Mouse (Mus musculus) monocyte, adult 5-6 weeks (primary cell): ENCODE results near the gene Cdc16. TPM values are rescaled to one million over a fixed set of nuclear protein-coding genes. Genes with fewer than 3 reads are reported as not detected.
"Not testable (repeated sequence)": the region's sequence is repeated elsewhere in the genome, so short reads cannot be mapped to it uniquely, and the experiment has no call there.

Experiments
- ATAC-seq: fragments of 153-309, 156-312 bp; replicated peaks from 2 replicates; pipeline ENCODE4 v1.8.0; 2017; ENCODE audit warnings: mild to moderate bottlenecking; ENCODE audit not compliant: low TSS enrichment, insufficient number of reproducible peaks, severe bottlenecking, poor library complexity, low FRiP score
- total RNA-seq: library from RNA; stranded (forward); fragments of 200-1000, 200-491, 200-594 nt; gene quantifications from 3 replicates; pipeline ENCODE4 v1.2.3, GENCODE M21; 2017

The Cdc16 gene
- 26.3 to 45.9 TPM (median 30.8 TPM) in 3 replicates for total RNA-seq

DNA sequence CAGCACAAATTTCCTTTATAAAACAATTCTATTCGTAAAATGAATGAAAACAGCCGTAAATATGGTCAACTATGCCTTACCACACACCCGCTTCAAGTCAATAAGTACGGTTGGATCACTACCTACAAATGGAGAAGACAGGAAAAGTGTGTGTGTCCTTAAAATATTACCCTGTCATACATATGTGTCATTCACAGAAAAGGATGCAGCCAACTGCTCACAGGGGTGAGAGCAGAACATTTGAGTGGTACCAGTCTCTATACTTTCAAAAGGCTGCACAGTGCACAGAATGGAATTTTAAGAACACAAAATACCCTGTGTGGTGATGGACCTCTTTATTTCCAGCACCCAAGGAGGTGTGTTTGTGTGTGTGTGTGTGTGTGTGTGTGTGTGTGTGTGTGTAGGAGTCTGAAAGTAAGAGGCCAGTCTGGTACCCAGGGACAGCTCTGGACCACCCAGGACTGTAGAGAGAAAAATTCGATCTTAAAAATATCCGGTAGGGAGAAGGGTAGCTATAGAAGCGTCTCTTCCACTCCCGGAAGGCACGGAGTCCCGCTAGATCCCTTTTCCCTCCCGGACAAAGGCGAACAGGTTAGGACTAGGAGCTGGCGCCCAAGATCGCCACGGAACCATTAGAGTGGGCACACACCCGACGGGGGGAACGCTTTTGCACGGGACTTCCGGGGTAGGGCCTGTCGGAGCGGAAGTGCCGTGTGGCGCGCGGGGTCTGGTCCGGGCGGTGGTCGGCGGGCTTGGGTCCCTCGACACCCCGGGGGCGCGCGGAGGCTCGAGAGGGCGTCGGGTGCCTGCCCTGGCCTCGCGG lies at the start of gene Cdc16:
Cdc16 (plus strand) TSS at position 695 of the 823 bp plus-strand sequence.
- ATAC-seq = peak; percentile 89

DNA sequence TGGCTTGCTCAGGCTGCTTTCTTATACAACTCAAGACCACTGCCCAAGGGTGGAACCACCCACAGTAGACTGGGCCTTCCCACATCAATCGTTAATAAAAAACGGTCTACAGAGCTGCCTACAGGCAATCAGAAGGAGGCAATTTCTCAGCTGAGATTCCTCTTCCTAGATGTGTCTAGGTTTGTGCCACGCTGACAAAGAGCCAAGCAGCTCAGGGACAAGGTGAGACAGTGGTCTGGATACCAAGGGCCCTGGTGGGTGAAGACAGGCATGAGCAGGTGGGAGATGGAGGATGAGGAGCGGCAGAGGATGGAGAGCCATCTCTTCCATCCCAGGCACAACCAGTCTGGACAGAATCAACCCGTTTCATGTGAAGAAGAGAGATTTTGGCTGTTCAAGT lies 49.0 kb upstream of the Cdc16 start:
- no peak for ATAC-seq

DNA sequence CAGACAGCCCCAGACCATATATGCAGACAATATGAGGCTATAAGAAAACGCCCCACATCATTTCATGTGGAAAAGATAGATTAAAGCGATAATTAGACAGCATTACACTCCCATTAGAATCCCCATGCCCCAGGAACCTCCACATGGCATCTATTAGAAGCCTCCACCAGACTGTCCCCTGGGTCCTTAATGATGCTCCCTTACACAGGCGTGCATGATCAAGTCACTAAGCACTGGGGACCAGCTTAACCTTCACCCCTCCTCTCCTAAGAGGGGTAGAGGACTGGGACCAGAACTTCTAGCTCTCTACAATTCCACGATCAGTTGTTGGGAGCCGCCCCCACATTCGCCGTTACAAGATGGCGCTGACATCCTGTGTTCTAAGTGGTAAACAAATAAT lies 38.5 kb upstream of the Cdc16 start:
- no peak for ATAC-seq

- ATAC-seq = peak; percentile 68; the same call in 1 of the 2 replicates
These were observed 31.8 kb upstream of the Cdc16 start for GRCm38 (mm10) chr8:13725722-13726121.

DNA sequence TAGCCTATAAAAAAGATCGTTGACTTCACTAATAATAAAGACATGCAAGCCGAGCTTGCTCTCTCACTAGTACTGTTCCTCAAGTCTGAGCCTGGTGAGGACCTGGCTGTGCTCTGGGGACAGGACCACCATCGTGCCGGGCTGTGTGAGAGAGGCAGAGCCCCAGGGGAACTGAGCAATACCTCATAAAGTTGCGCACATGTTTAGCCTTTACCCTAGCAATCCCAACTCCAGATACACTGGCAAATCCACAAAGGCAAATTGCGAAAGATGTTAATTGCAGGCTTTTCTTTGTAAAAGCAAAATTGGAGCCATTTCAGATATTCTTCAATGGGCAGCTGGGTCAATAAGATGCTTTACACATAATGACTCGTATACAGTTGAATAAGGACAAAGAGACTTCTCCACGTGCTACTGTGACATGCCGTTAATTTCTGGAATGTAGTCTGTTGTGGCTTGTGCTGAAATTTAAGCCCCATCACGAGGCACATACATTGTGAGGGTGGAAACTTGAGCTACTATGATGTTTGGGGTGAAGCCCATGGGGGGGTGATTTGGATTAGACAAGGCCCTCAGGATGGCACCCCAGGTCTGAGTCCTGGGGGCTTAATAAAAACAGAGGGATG lies 29.9 kb upstream of the Cdc16 start:
- ATAC-seq = no peak

DNA sequence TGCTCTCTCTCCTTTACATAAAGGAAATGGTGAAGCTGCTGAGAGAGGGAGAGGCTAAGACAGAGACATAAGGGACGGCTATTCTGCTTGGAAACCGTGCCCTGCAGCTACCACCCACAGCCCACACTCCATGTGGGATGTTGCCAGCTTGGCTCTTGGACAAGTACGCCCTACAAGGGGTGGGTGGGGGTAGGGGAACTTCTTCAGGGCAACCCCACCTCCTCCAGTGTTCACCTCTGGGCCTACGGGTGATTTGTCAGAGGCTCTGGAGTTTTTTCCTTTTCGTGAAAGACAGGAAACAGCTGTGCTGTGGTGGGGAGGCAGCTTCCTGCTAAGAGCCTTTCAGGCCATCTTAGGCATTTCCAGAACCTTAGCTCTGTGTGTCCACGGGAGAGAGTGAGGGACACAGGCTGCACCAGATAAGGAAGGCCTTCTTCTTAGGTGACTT lies 17.1 kb upstream of the Cdc16 start:
- ATAC-seq = no peak

GRCm38 (mm10) chr8:13740817-13741613 lies 16.5 kb upstream of the Cdc16 start:
- no peak for ATAC-seq

GRCm38 (mm10) chr8:13746212-13746611 lies 11.3 kb upstream of the Cdc16 start:
- ATAC-seq = not testable (repeated sequence)

GRCm38 (mm10) chr8:13747626-13748025 lies 9.8 kb upstream of the Cdc16 start:
- no peak for ATAC-seq

GRCm38 (mm10) chr8:13753680-13754079 lies 3.8 kb upstream of the Cdc16 start:
- ATAC-seq = peak; percentile 64

DNA sequence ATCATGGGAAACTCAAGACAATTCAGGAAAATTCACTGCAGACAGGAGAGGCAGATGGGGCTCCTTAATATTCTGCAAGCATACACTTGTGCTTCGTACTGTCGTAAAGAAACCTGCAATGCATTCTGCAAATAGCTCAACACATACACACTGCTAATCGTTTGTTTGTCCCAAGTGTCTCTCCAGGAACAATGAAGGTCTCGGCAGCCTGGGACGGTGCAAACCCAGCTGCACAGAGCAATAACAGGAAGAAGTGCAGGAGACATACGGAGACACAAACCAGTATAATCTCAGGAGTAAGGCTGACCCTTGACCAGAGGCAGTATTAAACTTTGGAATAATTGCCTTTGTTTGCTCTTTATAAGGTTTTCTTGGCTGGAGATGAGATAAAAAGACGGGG lies 996 bp upstream of the Cdc16 start:
- no peak for ATAC-seq

DNA sequence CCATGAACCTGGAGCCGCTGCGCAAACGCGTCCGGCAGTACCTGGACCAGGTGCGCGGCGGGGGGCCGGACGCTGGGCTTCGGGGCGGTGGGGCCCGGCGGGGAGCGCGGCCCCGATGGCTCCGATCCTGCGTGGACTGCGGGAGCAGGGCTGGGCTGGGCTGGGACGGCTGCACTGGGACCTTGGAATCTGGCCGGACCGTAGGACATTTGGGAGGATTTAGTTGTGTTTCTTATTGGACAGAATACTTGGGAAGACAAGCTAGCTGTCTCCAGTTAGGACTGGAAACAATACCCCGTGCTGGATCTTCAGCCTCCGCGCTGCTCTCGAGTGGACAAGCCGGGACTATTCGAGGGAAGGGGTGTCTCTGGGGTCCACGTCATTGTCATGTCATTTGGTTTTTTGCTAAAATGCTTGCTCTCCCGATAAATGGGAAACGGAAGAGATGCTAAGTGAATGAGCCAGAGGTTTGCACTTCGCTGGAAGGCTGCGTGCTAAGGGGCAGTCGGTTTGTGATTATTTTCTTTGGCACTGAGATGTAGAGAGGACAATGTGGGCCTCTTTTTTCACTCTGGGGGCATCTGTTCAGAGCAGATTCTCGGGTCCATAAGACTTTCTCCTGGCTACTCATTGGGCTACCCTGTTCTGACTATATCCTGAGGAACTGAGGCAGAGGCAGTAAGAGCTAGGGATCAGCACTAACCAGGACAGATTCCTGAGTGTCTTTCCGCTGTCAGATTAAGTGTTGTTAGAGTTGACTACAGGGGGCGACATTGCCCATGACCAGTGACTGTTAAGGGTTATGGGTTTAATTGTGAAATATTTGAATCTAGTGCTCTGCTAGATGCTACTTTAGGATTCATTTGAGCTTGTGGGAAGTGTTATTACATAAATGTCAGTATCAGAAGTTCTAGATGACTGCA lies 590 bp downstream of the Cdc16 start:
- peak; percentile 29; the same call in 1 of the 2 replicates for ATAC-seq

DNA sequence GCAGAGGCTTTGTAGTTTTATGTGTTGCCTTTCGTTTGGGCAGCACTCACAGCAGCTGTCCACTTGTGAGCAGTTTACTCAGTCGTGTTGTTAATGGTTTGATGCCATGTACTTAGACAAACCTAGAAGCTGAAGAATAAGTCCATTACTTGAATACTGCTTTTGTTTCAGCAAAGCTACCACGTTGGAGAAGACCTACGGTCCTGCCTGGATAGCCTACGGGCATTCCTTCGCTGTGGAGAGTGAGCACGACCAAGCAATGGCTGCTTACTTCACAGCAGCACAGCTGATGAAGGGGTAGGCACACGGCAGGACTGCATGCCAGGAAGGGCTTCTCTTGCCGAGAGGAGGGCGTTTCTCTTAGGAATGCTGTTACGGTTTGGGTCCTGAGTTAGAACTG lies 11.7 kb downstream of the Cdc16 start:
- ATAC-seq = no peak

DNA sequence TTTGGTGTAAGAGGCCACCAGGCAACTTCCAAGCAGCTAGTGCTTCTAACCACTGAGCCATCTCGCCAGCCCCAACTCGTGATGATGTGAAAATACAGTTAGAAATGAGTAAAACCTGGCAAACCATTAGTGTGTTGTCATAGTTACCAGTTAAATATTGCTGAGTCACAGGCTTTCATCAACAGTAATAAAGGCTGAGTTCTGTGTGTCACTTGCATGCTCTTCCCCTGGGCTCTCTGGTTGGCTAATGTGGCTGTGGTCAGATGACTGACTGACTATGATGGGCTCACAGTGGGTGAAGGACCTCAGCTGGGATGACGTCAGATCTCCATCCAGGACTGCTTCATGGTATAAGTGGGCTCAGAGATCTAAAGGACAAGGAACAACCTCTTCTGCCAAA lies 23.1 kb downstream of the Cdc16 start:
- ATAC-seq = no peak

DNA sequence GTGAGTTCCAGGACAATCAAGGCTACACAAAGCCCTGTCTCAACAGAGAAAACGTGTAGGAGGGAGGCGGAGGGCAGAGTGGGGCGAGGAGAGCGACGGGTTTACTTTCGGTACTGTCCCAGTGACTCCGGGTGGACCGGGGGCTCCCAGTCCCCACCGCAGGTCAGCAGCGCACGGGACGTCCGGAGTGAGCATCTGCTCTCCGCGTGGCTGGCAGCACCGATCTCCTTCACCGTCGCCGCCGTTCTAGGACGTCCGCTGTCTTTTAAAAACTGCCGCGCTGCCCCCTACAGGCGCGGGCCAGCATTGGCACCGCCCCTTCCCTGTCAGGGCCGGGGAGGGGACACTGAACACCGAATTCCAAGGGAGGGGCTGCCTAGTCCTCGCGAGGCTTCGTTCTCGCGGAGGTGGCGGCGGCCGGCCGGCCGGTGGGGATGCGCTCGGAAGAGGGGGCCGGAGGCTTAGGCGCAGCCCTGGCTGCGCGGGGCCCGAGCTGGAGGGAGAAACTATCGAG lies 27.8 kb downstream of the Cdc16 start, which contains the start of gene Upf3a:
Upf3a (plus strand) TSS at position 366 of the 514 bp plus-strand sequence.
- ATAC-seq = peak; percentile 92

- ATAC-seq = peak; percentile 83
These were observed 28.4 kb downstream of the Cdc16 start for GRCm38 (mm10) chr8:13785764-13786299.

DNA sequence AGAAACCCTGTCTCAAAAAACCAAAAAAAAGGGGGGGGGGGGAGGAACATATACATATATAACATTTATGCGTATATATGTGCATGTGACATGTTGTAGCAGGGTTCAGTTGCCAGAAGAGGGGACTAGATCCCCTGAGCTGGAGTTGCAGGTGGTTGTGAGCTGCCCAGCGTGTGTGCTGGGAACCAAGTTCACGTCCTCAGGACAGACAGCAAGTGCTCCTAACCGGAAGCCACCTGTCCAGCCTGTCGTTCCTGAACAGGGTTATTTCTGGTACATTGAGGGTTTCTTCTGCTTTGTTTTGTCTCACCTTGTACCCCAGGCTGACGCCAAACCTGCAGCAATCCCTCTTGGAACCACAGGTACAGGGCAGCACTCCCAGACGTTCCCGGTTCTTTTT lies 32.1 kb downstream of the Cdc16 start:
- ATAC-seq = no peak
